Mouse (Mus musculus): Measurements from ENCODE around the gene Mcm3ap. TPM values are rescaled to one million over a fixed set of nuclear protein-coding genes. Genes with fewer than 3 reads are reported as not detected.

Gene Mcm3ap
- total and polyA plus RNA-seq, 2 experiments from 2014 or later, result 35.6 to 66.4 TPM

DNA sequence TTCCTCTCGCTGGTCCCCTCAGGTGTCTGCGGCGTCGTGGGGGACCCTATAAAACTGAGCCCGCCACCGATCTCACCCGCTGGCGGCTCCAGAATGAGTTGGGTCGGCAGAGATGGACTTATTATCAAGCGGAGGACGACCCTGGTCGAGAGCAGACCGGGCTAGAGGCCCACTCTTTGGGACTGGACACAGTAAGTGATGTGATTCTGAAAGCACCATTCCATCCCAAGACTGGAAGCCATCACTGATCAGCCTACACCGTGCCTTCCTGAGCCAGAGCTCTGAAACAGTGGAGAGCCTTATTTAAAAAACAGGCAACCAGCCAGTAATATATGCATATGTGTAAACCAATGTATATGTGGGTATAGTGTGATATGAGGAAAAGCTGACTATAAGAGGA lies 63.1 kb downstream of the Mcm3ap start:
- no peak for TF ChIP-seq CTCF (IDR thresholded peaks at IDR 0.05)
- H3K4me2 ChIP-seq (ENCODE audit: low read depth, low read length, poor library complexity, severe bottlenecking), result peak overlapping the region; percentile 69
- H3K9me3 ChIP-seq (ENCODE audit: low read length), result no peaks in the 10 kb centered on the region
- H3K27ac ChIP-seq (ENCODE audit: low read depth, low read length), result peak overlapping the region; percentile 55
- no peaks in the 10 kb centered on the region for H3K27me3 ChIP-seq (ENCODE audit: insufficient read depth, low read length)
- 1% methylated on average over 14 of the region's 14 CpGs for WGBS
- peak overlapping the region; percentile 68 for H3K4me3 ChIP-seq (ENCODE audit: low read depth, low read length)
- H3K9ac ChIP-seq (replicated peaks; ENCODE audit: low read length, poor library complexity, severe bottlenecking), result peak overlapping the region; percentile 65
- ATAC-seq (ENCODE audit: low FRiP score), result peak; percentile 47; the same call in 1 of the 2 replicates
- H3K4me1 ChIP-seq (ENCODE audit: insufficient read depth, low read length), result peaks cover 7% of the 10 kb centered on the region; the same call in 1 of the 2 replicates
- peaks cover 17% of the 10 kb centered on the region for H3K36me3 ChIP-seq (ENCODE audit: insufficient read depth, low read length)
- DNase-seq (ENCODE audit: low spot score), result no peak

- H3K36me3 ChIP-seq (ENCODE audit: insufficient read depth, low read length), result peaks cover 47% of the 10 kb centered on the region
- no peaks in the 10 kb centered on the region for H3K27me3 ChIP-seq (ENCODE audit: insufficient read depth, low read length)
- peaks cover 7% of the 10 kb centered on the region; the same call in 1 of the 2 replicates for H3K4me1 ChIP-seq (ENCODE audit: insufficient read depth, low read length)
- ATAC-seq (ENCODE audit: low FRiP score) (no peak), DNase-seq (ENCODE audit: low spot score) (no peak)
- WGBS, result 97% methylated on average over 7 of the region's 7 CpGs
- H3K4me3 ChIP-seq (ENCODE audit: low read depth, low read length), result no peak overlapping the region
- no peak for TF ChIP-seq CTCF (IDR thresholded peaks at IDR 0.05)
- H3K4me2 ChIP-seq (ENCODE audit: low read depth, low read length, poor library complexity, severe bottlenecking), result no peak overlapping the region
- no peak overlapping the region for H3K9ac ChIP-seq (replicated peaks; ENCODE audit: low read length, poor library complexity, severe bottlenecking)
- no peaks in the 10 kb centered on the region for H3K9me3 ChIP-seq (ENCODE audit: low read length)
- no peak overlapping the region for H3K27ac ChIP-seq (ENCODE audit: low read depth, low read length)
Measured at GRCm38 (mm10) chr10:76535526-76535925, 66.8 kb downstream of the Mcm3ap start.

DNA sequence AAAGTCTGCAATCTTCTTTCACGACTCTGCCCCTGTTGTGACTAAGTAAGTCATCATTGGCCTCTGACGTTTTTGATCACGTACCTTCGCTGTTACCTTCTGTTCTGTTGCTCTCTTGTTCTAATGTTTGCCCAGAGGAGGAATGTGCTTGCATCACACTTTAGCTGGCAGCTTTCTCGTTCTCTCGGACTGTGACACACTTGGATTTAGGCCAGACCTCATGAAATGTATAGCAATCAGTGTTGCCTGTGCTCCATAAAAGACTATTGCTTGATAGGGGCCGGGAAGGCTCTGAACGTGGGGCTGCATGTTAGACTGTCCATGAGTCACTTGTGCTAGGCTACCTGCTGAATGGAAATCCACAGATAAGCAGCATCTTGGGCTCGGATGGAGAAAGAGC lies 68.9 kb downstream of the Mcm3ap start:
- H3K4me3 ChIP-seq (ENCODE audit: low read depth, low read length), result no peak overlapping the region
- no peak for ATAC-seq (ENCODE audit: low FRiP score)
- peaks cover 68% of the 10 kb centered on the region for H3K36me3 ChIP-seq (ENCODE audit: insufficient read depth, low read length)
- no peaks in the 10 kb centered on the region for H3K9me3 ChIP-seq (ENCODE audit: low read length)
- no peak for DNase-seq (ENCODE audit: low spot score)
- no peak overlapping the region for H3K27ac ChIP-seq (ENCODE audit: low read depth, low read length)
- no peak overlapping the region for H3K4me2 ChIP-seq (ENCODE audit: low read depth, low read length, poor library complexity, severe bottlenecking)
- TF ChIP-seq CTCF (IDR thresholded peaks at IDR 0.05), result no peak
- no peaks in the 10 kb centered on the region for H3K27me3 ChIP-seq (ENCODE audit: insufficient read depth, low read length)
- 85% methylated on average over 9 of the region's 9 CpGs for WGBS
- peaks cover 3% of the 10 kb centered on the region; the same call in 1 of the 2 replicates for H3K4me1 ChIP-seq (ENCODE audit: insufficient read depth, low read length)
- no peak overlapping the region for H3K9ac ChIP-seq (replicated peaks; ENCODE audit: low read length, poor library complexity, severe bottlenecking)

DNA sequence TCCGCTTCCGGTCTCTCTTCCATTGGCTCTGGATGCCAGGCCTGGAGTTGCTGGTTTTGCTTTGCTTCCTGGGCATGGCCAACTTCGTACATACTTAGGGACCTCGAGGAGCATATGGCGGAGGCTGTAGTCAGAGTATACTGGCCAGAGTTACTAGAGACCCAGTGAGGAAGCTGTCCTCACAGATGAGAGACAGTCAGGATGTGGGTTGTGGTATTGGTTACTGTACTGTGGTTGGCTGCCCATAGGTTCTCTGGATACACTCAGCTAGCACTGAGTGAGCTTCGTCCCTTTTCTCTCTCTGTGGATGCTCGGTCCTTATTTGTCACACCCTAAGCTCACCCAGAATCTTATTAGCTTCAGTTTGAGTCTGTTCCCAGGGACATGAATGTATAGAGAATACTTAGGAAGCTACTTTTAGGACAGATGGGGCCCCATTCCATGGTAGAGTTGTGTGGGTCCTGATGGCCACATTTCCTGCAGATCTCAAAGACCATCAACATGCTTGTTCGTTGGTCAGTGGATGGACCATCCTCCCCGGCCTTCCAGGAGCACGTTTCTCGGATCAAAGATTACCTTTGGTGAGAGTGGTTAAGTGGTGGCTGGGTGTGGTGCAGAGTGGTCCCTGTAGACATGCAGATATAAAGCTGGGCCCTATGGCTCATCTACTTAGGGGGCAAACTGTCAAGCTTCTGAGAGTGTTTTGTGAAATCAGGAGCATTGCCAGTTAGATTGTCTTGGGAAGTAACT lies 72.8 kb downstream of the Mcm3ap start:
- DNase-seq (ENCODE audit: low spot score) (no peak), ATAC-seq (ENCODE audit: low FRiP score) (no peak)
- Histone ChIP-seq H3K4me2 (ENCODE audit: low read depth, low read length, poor library complexity, severe bottlenecking) (no peak overlapping the region), H3K4me1 (ENCODE audit: insufficient read depth, low read length) (no peaks in the 10 kb centered on the region), H3K36me3 (ENCODE audit: insufficient read depth, low read length) (peaks cover 91% of the 10 kb centered on the region), H3K9ac (replicated peaks; ENCODE audit: low read length, poor library complexity, severe bottlenecking) (no peak overlapping the region), H3K27me3 (ENCODE audit: insufficient read depth, low read length) (no peaks in the 10 kb centered on the region), H3K4me3 (ENCODE audit: low read depth, low read length) (no peak overlapping the region), H3K27ac (ENCODE audit: low read depth, low read length) (no peak overlapping the region), H3K9me3 (ENCODE audit: low read length) (no peaks in the 10 kb centered on the region)
- no peak for TF ChIP-seq CTCF (IDR thresholded peaks at IDR 0.05)
- WGBS, result 96% methylated on average over 11 of the region's 11 CpGs

- Histone ChIP-seq H3K4me1 (ENCODE audit: insufficient read depth, low read length) (no peaks in the 10 kb centered on the region), H3K27me3 (ENCODE audit: insufficient read depth, low read length) (no peaks in the 10 kb centered on the region), H3K9ac (replicated peaks; ENCODE audit: low read length, poor library complexity, severe bottlenecking) (no peak overlapping the region), H3K27ac (ENCODE audit: low read depth, low read length) (no peak overlapping the region), H3K9me3 (ENCODE audit: low read length) (no peaks in the 10 kb centered on the region), H3K36me3 (ENCODE audit: insufficient read depth, low read length) (peaks cover 95% of the 10 kb centered on the region), H3K4me3 (ENCODE audit: low read depth, low read length) (no peak overlapping the region), H3K4me2 (ENCODE audit: low read depth, low read length, poor library complexity, severe bottlenecking) (no peak overlapping the region)
- WGBS, result 92% methylated on average over 10 of the region's 10 CpGs
- ATAC-seq (ENCODE audit: low FRiP score) (no peak), DNase-seq (ENCODE audit: low spot score) (no peak)
- no peak for TF ChIP-seq CTCF (IDR thresholded peaks at IDR 0.05)
Measured at GRCm38 (mm10) chr10:76542636-76543375, 74.1 kb downstream of the Mcm3ap start.

GRCm38 (mm10) chr10:76546566-76546965 lies 77.8 kb downstream of the Mcm3ap start:
- Histone ChIP-seq H3K9me3 (ENCODE audit: low read length) (no peaks in the 10 kb centered on the region), H3K9ac (replicated peaks; ENCODE audit: low read length, poor library complexity, severe bottlenecking) (no peak overlapping the region), H3K27me3 (ENCODE audit: insufficient read depth, low read length) (no peaks in the 10 kb centered on the region), H3K36me3 (ENCODE audit: insufficient read depth, low read length) (peaks cover 95% of the 10 kb centered on the region), H3K4me2 (ENCODE audit: low read depth, low read length, poor library complexity, severe bottlenecking) (no peak overlapping the region), H3K4me1 (ENCODE audit: insufficient read depth, low read length) (no peaks in the 10 kb centered on the region), H3K4me3 (ENCODE audit: low read depth, low read length) (no peak overlapping the region), H3K27ac (ENCODE audit: low read depth, low read length) (no peak overlapping the region)
- DNase-seq (ENCODE audit: low spot score) (no peak), ATAC-seq (ENCODE audit: low FRiP score) (no peak)
- 89% methylated on average over 8 of the region's 8 CpGs for WGBS
- TF ChIP-seq CTCF (IDR thresholded peaks at IDR 0.05), result no peak

Data from midbrain, postnatal 0 days (tissue).